In the genomic region with DNA sequence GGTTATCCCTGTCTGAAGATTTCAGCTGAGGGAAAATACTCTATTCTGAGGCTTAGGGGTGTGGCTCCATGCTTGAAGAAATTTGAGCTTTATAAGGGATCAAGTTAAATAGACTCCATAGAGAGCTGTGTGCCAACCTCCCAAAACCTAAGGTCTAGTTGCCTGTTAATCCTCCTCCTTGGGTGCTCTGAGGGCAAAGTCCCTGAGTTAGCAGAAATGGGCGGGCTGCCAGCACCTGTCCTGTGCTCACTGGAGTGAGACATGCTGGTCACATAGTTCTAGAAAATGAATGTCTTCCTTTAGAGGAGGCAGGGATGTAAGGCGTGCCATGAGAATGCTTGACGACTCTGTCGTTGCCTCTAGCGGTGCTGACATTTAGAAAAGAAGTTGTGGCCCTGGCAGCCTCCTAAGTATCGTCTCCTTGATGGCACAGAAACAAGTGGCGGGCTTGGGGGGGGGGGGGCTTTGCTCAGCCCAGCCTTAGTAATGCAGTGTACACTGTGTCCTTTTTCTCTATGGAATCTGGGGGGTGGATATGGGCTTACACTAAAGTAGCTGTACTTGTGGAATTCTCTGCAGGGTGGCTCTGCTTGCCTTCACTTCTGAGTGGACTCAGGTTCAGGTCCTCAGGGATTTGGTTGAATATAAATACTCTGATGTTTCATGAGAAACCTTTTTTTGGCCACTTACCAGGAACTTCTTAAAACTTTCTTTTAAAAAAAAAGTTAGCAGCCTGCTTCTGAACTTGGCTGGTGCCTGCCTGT, we compare ENCODE assay signal across 12 mouse cellular contexts. TPM values are rescaled to one million over a fixed set of nuclear protein-coding genes. Genes with fewer than 3 reads are reported as not detected.
DNase-seq lines count a peak whose midpoint lies in the region; ATAC-seq lines count a peak whose summit lies in the region.
"Had no signal": no experiment of that assay in that cellular context is flagged by ENCODE, and none has a peak within 500 bp of the region (broad histone marks: within the 10 kb centered on the region; RNA-seq: fewer than 3 reads in every experiment).

No protein-coding gene starts in this region.

- ATAC-seq in megakaryocyte, adult 5-6 weeks (ENCODE audit: poor library complexity, severe bottlenecking), result no peak
- no peak; the same call in 1 of the 2 replicates for ATAC-seq in kidney, embryonic 15.5 days (replicated peaks; ENCODE audit: low FRiP score)
- ATAC-seq in midbrain, embryonic 15.5 days (replicated peaks), result no peak
- ATAC-seq in hindbrain, embryonic 11.5 days (ENCODE audit: low FRiP score), result no peak

- peak overlapping the region; percentile 64 for H3K27ac ChIP-seq in kidney, embryonic 15.5 days
- no peak overlapping the region for H3K27ac ChIP-seq in midbrain, embryonic 15.5 days
- no peak overlapping the region for H3K27ac ChIP-seq in hindbrain, embryonic 11.5 days (ENCODE audit: low read depth, low read length)
- H3K27ac ChIP-seq: hindbrain, embryonic 15.5 days; liver, embryonic 14.5 days had no signal

- no peaks in the 10 kb centered on the region for H3K9me3 ChIP-seq in megakaryocyte, embryonic 14.5 days
- no peaks in the 10 kb centered on the region for H3K9me3 ChIP-seq in kidney, embryonic 15.5 days (replicated peaks)
- no peaks in the 10 kb centered on the region for H3K9me3 ChIP-seq in midbrain, embryonic 15.5 days
- H3K9me3 ChIP-seq in hindbrain, embryonic 11.5 days (ENCODE audit: control insufficient read depth, low read length), result no peaks in the 10 kb centered on the region
- H3K9me3 ChIP-seq: embryonic facial prominence, embryonic 13.5 days; hindbrain, embryonic 15.5 days had no signal

- peaks cover 8% of the 10 kb centered on the region for H3K27me3 ChIP-seq in megakaryocyte, embryonic 14.5 days (replicated peaks)
- H3K27me3 ChIP-seq in kidney, embryonic 15.5 days, result peaks cover 3% of the 10 kb centered on the region; the same call in 1 of the 2 replicates
- no peaks in the 10 kb centered on the region for H3K27me3 ChIP-seq in midbrain, embryonic 15.5 days (replicated peaks)
- no peaks in the 10 kb centered on the region for H3K27me3 ChIP-seq in hindbrain, embryonic 11.5 days (ENCODE audit: control insufficient read depth, insufficient read depth, low read length)
- H3K27me3 ChIP-seq: embryonic facial prominence, embryonic 13.5 days; hindbrain, embryonic 15.5 days had no signal

- 55% methylated on average over 7 of the region's 7 CpGs for WGBS in kidney, embryonic 15.5 days
- 72% methylated on average over 7 of the region's 7 CpGs for WGBS in midbrain, embryonic 15.5 days
- 87% methylated on average over 7 of the region's 7 CpGs for WGBS in hindbrain, embryonic 11.5 days

- peaks cover 71% of the 10 kb centered on the region for H3K36me3 ChIP-seq in megakaryocyte, embryonic 14.5 days (replicated peaks; ENCODE audit: low read length)
- peaks cover 71% of the 10 kb centered on the region for H3K36me3 ChIP-seq in kidney, embryonic 15.5 days
- H3K36me3 ChIP-seq in midbrain, embryonic 15.5 days (replicated peaks), result peaks cover 38% of the 10 kb centered on the region; the same call in 1 of the 2 replicates
- peaks cover 17% of the 10 kb centered on the region for H3K36me3 ChIP-seq in hindbrain, embryonic 11.5 days (ENCODE audit: control insufficient read depth, insufficient read depth, low read length)

- peak; percentile 27 for DNase-seq in gastrocnemius, adult 18-20 months (ENCODE audit: low spot score)
- no peak for DNase-seq in gastrocnemius, postnatal 36 days
- no peak for DNase-seq in thymus, postnatal 36 days
- DNase-seq in hindbrain, embryonic 11.5 days (ENCODE audit: low spot score), result no peak
- DNase-seq: spleen, adult 18-20 months had no signal

- H3K9ac ChIP-seq in kidney, embryonic 15.5 days, result no peak overlapping the region
- H3K9ac ChIP-seq in midbrain, embryonic 15.5 days, result no peak overlapping the region
- H3K9ac ChIP-seq in hindbrain, embryonic 11.5 days (ENCODE audit: low read depth, low read length), result no peak overlapping the region
- H3K9ac ChIP-seq: embryonic facial prominence, embryonic 13.5 days; hindbrain, embryonic 15.5 days; liver, embryonic 14.5 days had no signal

- no peak overlapping the region for H3K4me2 ChIP-seq in kidney, embryonic 15.5 days
- H3K4me2 ChIP-seq in midbrain, embryonic 15.5 days, result no peak overlapping the region
- no peak overlapping the region for H3K4me2 ChIP-seq in hindbrain, embryonic 11.5 days (replicated peaks; ENCODE audit: low read depth, low read length)
- H3K4me2 ChIP-seq: embryonic facial prominence, embryonic 13.5 days; hindbrain, embryonic 15.5 days had no signal

- intact Hi-C loops in gastrocnemius, postnatal 36 days (cut with DNase I), result no loop called here

- H3K4me3 ChIP-seq in megakaryocyte, embryonic 14.5 days (replicated peaks), result peak overlapping the region; percentile 38
- H3K4me3 ChIP-seq in kidney, embryonic 15.5 days (replicated peaks), result no peak overlapping the region
- H3K4me3 ChIP-seq in midbrain, embryonic 15.5 days, result no peak overlapping the region
- H3K4me3 ChIP-seq in hindbrain, embryonic 11.5 days (ENCODE audit: low read depth, low read length), result no peak overlapping the region
- H3K4me3 ChIP-seq: embryonic facial prominence, embryonic 13.5 days; hindbrain, embryonic 15.5 days had no signal

- peaks cover 80% of the 10 kb centered on the region for H3K4me1 ChIP-seq in megakaryocyte, embryonic 14.5 days
- H3K4me1 ChIP-seq in kidney, embryonic 15.5 days, result peaks cover 44% of the 10 kb centered on the region
- peaks cover 28% of the 10 kb centered on the region for H3K4me1 ChIP-seq in midbrain, embryonic 15.5 days
- H3K4me1 ChIP-seq in hindbrain, embryonic 11.5 days (replicated peaks; ENCODE audit: control insufficient read depth, insufficient read depth, low read length), result no peaks in the 10 kb centered on the region

RNA-seq across cellular contexts. Expression of gene Cygb, which starts 20.7 kb away (rescaled TPM):
- total RNA-seq in gastrocnemius, adult 18-20 months (2021), result 10 to 100 TPM; 10.5 to 15.0 TPM
- total RNA-seq in gastrocnemius, postnatal 36 days (2021), result 10 to 100 TPM in 1 of 2 experiments, 1 to 10 TPM in 1; 8.4 to 13.6 TPM
- not detected in 2 replicates for polyA plus RNA-seq in megakaryocyte, embryonic 14.5 days (2012; ENCODE audit: insufficient read depth, low replicate concordance)
- not detected in 2 replicates for total RNA-seq in megakaryocyte, adult 5-6 weeks (2015)
- total RNA-seq in megakaryocyte, adult 5-6 weeks (2017), result not detected in 2 replicates
- polyA plus RNA-seq in kidney, embryonic 15.5 days (2015; fragmentation: Nextera tagmentation; extraction: Ambion mirVana), result 13.7 and 16.0 TPM in 2 replicates
- polyA plus RNA-seq in midbrain, embryonic 15.5 days (2015; fragmentation: Nextera tagmentation; extraction: Ambion mirVana), result 23.3 and 24.4 TPM in 2 replicates
- polyA plus RNA-seq in hindbrain, embryonic 11.5 days (2014; fragmentation: Nextera tagmentation; extraction: Ambion mirVana), result 2.4 and 2.8 TPM in 2 replicates

RNA-seq across cellular contexts. Expression of gene Prcd, which starts 21.5 kb away (rescaled TPM):
- total RNA-seq in gastrocnemius, adult 18-20 months (2021), result under 1 TPM; 0.34 to 0.50 TPM
- total RNA-seq in gastrocnemius, postnatal 36 days (2021), result under 1 TPM; 0.46 to 0.74 TPM
- not detected in 2 replicates for polyA plus RNA-seq in megakaryocyte, embryonic 14.5 days (2012; ENCODE audit: insufficient read depth, low replicate concordance)
- total RNA-seq in megakaryocyte, adult 5-6 weeks (2015), result 0.80 TPM in 1 of 2 replicates, not detected in the other
- not detected in 2 replicates for total RNA-seq in megakaryocyte, adult 5-6 weeks (2017)
- polyA plus RNA-seq in kidney, embryonic 15.5 days (2015; fragmentation: Nextera tagmentation; extraction: Ambion mirVana), result 1.1 and 1.6 TPM in 2 replicates
- polyA plus RNA-seq in midbrain, embryonic 15.5 days (2015; fragmentation: Nextera tagmentation; extraction: Ambion mirVana), result 1.5 and 3.0 TPM in 2 replicates
- 0.32 and 0.43 TPM in 2 replicates for polyA plus RNA-seq in hindbrain, embryonic 11.5 days (2014; fragmentation: Nextera tagmentation; extraction: Ambion mirVana)

RNA-seq across cellular contexts. Expression of gene Rhbdf2, which starts 48.0 kb away (rescaled TPM):
- 10 to 100 TPM; 11.2 to 11.9 TPM for total RNA-seq in gastrocnemius, adult 18-20 months (2021)
- total RNA-seq in gastrocnemius, postnatal 36 days (2021), result 10 to 100 TPM in 1 of 2 experiments, 1 to 10 TPM in 1; 9.4 to 10.2 TPM
- 22.9 and 66.2 TPM in 2 replicates for polyA plus RNA-seq in megakaryocyte, embryonic 14.5 days (2012; ENCODE audit: insufficient read depth, low replicate concordance)
- total RNA-seq in megakaryocyte, adult 5-6 weeks (2015), result 20.9 and 21.8 TPM in 2 replicates
- 16.2 TPM in 2 replicates for total RNA-seq in megakaryocyte, adult 5-6 weeks (2017)
- 9.5 and 9.8 TPM in 2 replicates for polyA plus RNA-seq in kidney, embryonic 15.5 days (2015; fragmentation: Nextera tagmentation; extraction: Ambion mirVana)
- polyA plus RNA-seq in midbrain, embryonic 15.5 days (2015; fragmentation: Nextera tagmentation; extraction: Ambion mirVana), result 0.83 TPM in 2 replicates
- 2.1 and 2.7 TPM in 2 replicates for polyA plus RNA-seq in hindbrain, embryonic 11.5 days (2014; fragmentation: Nextera tagmentation; extraction: Ambion mirVana)
